Mouse (Mus musculus): ENCODE data around the gene Kcnn1.

GRCm38 (mm10) chr8:70836666-70837065, 26.4 kb downstream of the Kcnn1 start:
- TF ChIP-seq CTCF (IDR thresholded peaks at IDR 0.05; ENCODE audit: low read depth, low read length), result no peak
- TF ChIP-seq POLR2A (IDR thresholded peaks at IDR 0.05; ENCODE audit: borderline replicate concordance, low read depth, low read length), result no peak
